Mouse (Mus musculus) cortical plate, adult 2 months (tissue): Measurements from ENCODE around the gene Olfr976. TPM values are rescaled to one million over a fixed set of nuclear protein-coding genes. Genes with fewer than 3 reads are reported as not detected.

Experiments
- H3K27ac ChIP-seq: fragments of 200-500 bp; 2 replicates; pipeline ENCODE4 v1.5.1; 2012; ENCODE audit warnings: low read length, control low read depth, inconsistent platforms; ENCODE audit not compliant: insufficient read depth
- H3K4me1 ChIP-seq: fragments of 200-500 bp; 2 replicates; pipeline ENCODE4 v1.6.1; 2011; ENCODE audit warnings: low read length; ENCODE audit not compliant: control insufficient read depth, insufficient read depth
- H3K4me3 ChIP-seq: fragments of 200-500 bp; 2 replicates; pipeline ENCODE4 v1.5.1; 2011; ENCODE audit warnings: mild to moderate bottlenecking, low read length, control low read depth; ENCODE audit not compliant: insufficient read depth
- CTCF ChIP-seq: fragments of 200-500 bp; IDR thresholded peaks from 2 replicates; pipeline ENCODE4 v1.5.1; 2011; ENCODE audit warnings: mild to moderate bottlenecking, control low read depth, low read length; ENCODE audit not compliant: insufficient read depth; ENCODE audit errors: extremely low read depth
- POLR2A ChIP-seq: fragments of 200-500 bp; IDR thresholded peaks from 2 replicates; pipeline ENCODE4 v1.6.1; 2011; ENCODE audit warnings: mild to moderate bottlenecking, low read length, control low read depth; ENCODE audit not compliant: insufficient read depth; ENCODE audit errors: extremely low read depth
- polyA plus RNA-seq: library from polyadenylated mRNA; depleted of rRNA; stranded (reverse); fragments of >200 nt; gene quantifications from 2 replicates; pipeline ENCODE4 v1.2.3, GENCODE M21; 2012; rRNA removed

Olfr976 gene
- polyA plus RNA-seq, 1 experiment: not detected

- no peak within 1 kb of the TSS for H3K4me3 ChIP-seq
- H3K27ac ChIP-seq: no peak within 1 kb of the TSS
- no peaks in the 10 kb centered on the region for H3K4me1 ChIP-seq
- no peak for TF ChIP-seq POLR2A
- no peak for TF ChIP-seq CTCF
Measured at GRCm38 (mm10) chr9:39907036-39907435, 53.9 kb downstream of the Olfr976 start, which contains the start of gene Olfr229. TSS of gene Olfr229 (plus strand) at chr9:39907336.

- TF ChIP-seq CTCF: no peak
- no peak for TF ChIP-seq POLR2A
- Histone ChIP-seq H3K4me1 (no peaks in the 10 kb centered on the region), H3K27ac (no peak overlapping the region), H3K4me3 (no peak overlapping the region)
Measured at GRCm38 (mm10) chr9:39905106-39905505, 55.8 kb downstream of the Olfr976 start.

Other genes starting within 250 kb of the Olfr976 start
- not detected in 2 replicates for gene Olfr965, start 249.8 kb downstream of the Olfr976 start, polyA plus RNA-seq
- not detected in 2 replicates for gene Olfr150, start 230.2 kb downstream of the Olfr976 start, polyA plus RNA-seq
- gene Olfr967, start 214.9 kb downstream of the Olfr976 start, polyA plus RNA-seq: not detected in 2 replicates
- gene Olfr968, start 177.9 kb downstream of the Olfr976 start, polyA plus RNA-seq: not detected in 2 replicates
- gene Olfr969, start 170.2 kb downstream of the Olfr976 start, polyA plus RNA-seq: not detected in 2 replicates
- not detected in 2 replicates for gene Olfr970, start 152.3 kb downstream of the Olfr976 start, polyA plus RNA-seq
- not detected in 2 replicates for gene Olfr971, start 124.3 kb downstream of the Olfr976 start, polyA plus RNA-seq
- not detected in 2 replicates for gene Olfr972, start 94.7 kb downstream of the Olfr976 start, polyA plus RNA-seq
- gene Olfr229, start 53.8 kb downstream of the Olfr976 start, polyA plus RNA-seq: not detected in 2 replicates
- gene Olfr974, start 23.6 kb downstream of the Olfr976 start, polyA plus RNA-seq: not detected in 2 replicates
- gene Olfr975, start 9.1 kb downstream of the Olfr976 start, polyA plus RNA-seq: not detected in 2 replicates
- not detected in 2 replicates for gene Olfr978, start 31.0 kb upstream of the Olfr976 start, polyA plus RNA-seq
- gene Olfr979, start 42.3 kb upstream of the Olfr976 start, polyA plus RNA-seq: not detected in 2 replicates
- not detected in 2 replicates for gene Olfr980, start 48.4 kb upstream of the Olfr976 start, polyA plus RNA-seq
- not detected in 2 replicates for gene Olfr981, start 60.3 kb upstream of the Olfr976 start, polyA plus RNA-seq
- gene Olfr982, start 112.7 kb upstream of the Olfr976 start, polyA plus RNA-seq: not detected in 2 replicates
- gene Olfr983, start 132.5 kb upstream of the Olfr976 start, polyA plus RNA-seq: not detected in 2 replicates
- not detected in 2 replicates for gene Olfr984, start 153.1 kb upstream of the Olfr976 start, polyA plus RNA-seq
- gene Olfr985, start 169.1 kb upstream of the Olfr976 start, polyA plus RNA-seq: not detected in 2 replicates
- gene Tmem225, start 187.0 kb upstream of the Olfr976 start, polyA plus RNA-seq: not detected in 2 replicates
- not detected in 2 replicates for gene Olfr986, start 219.8 kb upstream of the Olfr976 start, polyA plus RNA-seq
- gene Zfp202, start 231.2 kb upstream of the Olfr976 start, polyA plus RNA-seq: 2.8 and 3.1 TPM in 2 replicates